Mouse (Mus musculus) hindbrain, embryonic 13.5 days (tissue): ENCODE results near the gene Sppl2b. TPM values are rescaled to one million over a fixed set of nuclear protein-coding genes. Genes with fewer than 3 reads are reported as not detected.
A peak's percentile ranks its signal among the peaks of the same experiment; 100 is the strongest.

ENCODE experiments used
- ATAC-seq: fragments of 200-750 bp; cut with Nextera tagmentation; 2 replicates; pipeline ENCODE4 v1.8.0; 2017; ENCODE audit warnings: moderate TSS enrichment; ENCODE audit not compliant: low FRiP score
- H3K27ac ChIP-seq: fragments of 300-500 bp; sonication (generic); 2 replicates; pipeline ENCODE4 v1.5.1; 2015; ENCODE audit warnings: inconsistent platforms, mild to moderate bottlenecking, moderate library complexity
- H3K27me3 ChIP-seq: fragments of 300-500 bp; sonication (generic); 2 replicates; pipeline ENCODE4 v1.6.1; 2015; ENCODE audit warnings: mild to moderate bottlenecking, inconsistent platforms
- H3K36me3 ChIP-seq: fragments of 300-500 bp; sonication (generic); 2 replicates; pipeline ENCODE4 v1.6.1; 2015; ENCODE audit warnings: mild to moderate bottlenecking, inconsistent platforms
- H3K4me1 ChIP-seq: fragments of 300-500 bp; sonication (generic); replicated peaks from 2 replicates; pipeline ENCODE4 v1.6.1; 2015; ENCODE audit warnings: inconsistent platforms
- H3K4me2 ChIP-seq: fragments of 300-500 bp; sonication (generic); 2 replicates; pipeline ENCODE4 v1.6.1; 2015; ENCODE audit warnings: inconsistent platforms, mild to moderate bottlenecking, moderate library complexity
- H3K4me3 ChIP-seq: fragments of 300-500 bp; sonication (generic); 2 replicates; pipeline ENCODE4 v1.5.1; 2015; ENCODE audit warnings: mild to moderate bottlenecking, inconsistent platforms
- H3K9ac ChIP-seq: fragments of 300-500 bp; sonication (generic); 2 replicates; pipeline ENCODE4 v1.6.1; 2015; ENCODE audit warnings: mild to moderate bottlenecking, inconsistent platforms
- H3K9me3 ChIP-seq: fragments of 300-500 bp; sonication (generic); 2 replicates; pipeline ENCODE4 v1.6.1; 2016; ENCODE audit warnings: inconsistent platforms
- WGBS: fragments of 180-500 bp; shearing (Covaris S2); methylation state at CpG from one replicate; pipeline ENCODE4 v1.1.7; 2015; 5-methylcytosine and 5-hydroxymethylcytosine counted together
- polyA plus RNA-seq: library from polyadenylated mRNA; unstranded; fragments of >200 nt; fragmentation: Nextera tagmentation; extraction: Ambion mirVana; gene quantifications from 2 replicates; pipeline ENCODE4 v1.2.1, GENCODE M21; 2015

Sppl2b gene
- polyA plus RNA-seq, 1 experiment from 2014 or later: 63.6 TPM

DNA sequence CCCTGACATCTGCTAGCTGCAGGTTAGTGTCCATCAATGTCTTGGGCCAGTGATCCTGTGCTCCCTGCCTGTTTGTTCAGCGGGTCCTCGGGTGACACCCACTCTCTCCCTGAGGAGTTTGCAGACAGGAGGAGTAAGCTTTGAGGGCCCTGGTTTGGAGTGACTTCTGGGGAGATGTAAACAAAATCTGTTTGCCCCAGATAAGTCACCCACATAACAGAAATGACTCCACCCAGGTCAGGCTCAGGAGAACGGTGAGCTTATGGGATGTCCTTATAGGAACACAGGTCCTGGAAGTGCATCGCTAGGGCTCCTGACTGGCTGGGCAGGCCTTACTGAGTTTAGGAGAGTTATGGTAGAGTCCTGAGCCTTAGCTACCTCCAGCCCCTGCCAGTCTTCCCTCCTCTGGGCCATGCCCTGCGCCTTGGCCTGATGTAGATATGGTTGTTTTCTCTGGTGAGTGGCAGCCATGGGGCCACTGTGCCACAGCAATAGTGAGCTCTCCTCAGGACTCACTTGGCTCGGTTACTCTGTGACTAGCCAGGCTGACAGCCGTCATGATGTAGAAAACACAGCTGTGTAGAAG is 3.4 kb downstream of the Sppl2b start:
- H3K4me3 ChIP-seq: no peak overlapping the region
- H3K27ac ChIP-seq: peak overlapping the region; percentile 48; the same call in 1 of the 2 replicates
- H3K4me1 ChIP-seq: peaks cover 45% of the 10 kb centered on the region
- peaks cover 24% of the 10 kb centered on the region for H3K36me3 ChIP-seq
- ATAC-seq: no peak
- WGBS: 84% methylated on average over 7 of the region's 7 CpGs
- H3K9me3 ChIP-seq: no peaks in the 10 kb centered on the region
- H3K9ac ChIP-seq: peak overlapping the region; percentile 95
- no peaks in the 10 kb centered on the region for H3K27me3 ChIP-seq
- H3K4me2 ChIP-seq: no peak overlapping the region

DNA sequence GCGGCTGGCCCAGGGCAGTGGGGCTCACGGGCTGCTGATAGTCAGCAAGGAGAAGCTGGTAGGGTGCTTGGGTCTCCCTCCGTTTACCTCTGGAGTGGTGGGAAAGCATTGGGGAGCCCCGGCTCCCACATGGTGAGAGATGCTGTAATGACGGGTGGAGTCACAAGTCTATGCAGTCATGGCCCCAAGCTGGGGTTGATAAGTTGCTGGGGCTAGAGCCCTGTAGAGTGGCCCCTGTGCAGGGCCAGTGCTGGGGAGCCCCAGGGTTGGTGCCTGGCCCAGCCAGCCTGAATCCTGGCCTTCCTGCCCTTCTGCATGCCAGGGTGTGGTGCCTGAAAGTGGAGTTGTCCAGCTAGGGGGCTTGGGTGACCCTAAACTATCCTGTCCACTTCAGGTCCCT is 7.2 kb downstream of the Sppl2b start:
- H3K27me3 ChIP-seq: no peaks in the 10 kb centered on the region
- ATAC-seq: no peak
- 93% methylated on average over 5 of the region's 5 CpGs for WGBS
- no peak overlapping the region for H3K4me3 ChIP-seq
- H3K4me2 ChIP-seq: no peak overlapping the region
- peaks cover 23% of the 10 kb centered on the region for H3K4me1 ChIP-seq
- no peaks in the 10 kb centered on the region for H3K9me3 ChIP-seq
- H3K36me3 ChIP-seq: peaks cover 61% of the 10 kb centered on the region
- H3K9ac ChIP-seq: no peak overlapping the region
- H3K27ac ChIP-seq: no peak overlapping the region

DNA sequence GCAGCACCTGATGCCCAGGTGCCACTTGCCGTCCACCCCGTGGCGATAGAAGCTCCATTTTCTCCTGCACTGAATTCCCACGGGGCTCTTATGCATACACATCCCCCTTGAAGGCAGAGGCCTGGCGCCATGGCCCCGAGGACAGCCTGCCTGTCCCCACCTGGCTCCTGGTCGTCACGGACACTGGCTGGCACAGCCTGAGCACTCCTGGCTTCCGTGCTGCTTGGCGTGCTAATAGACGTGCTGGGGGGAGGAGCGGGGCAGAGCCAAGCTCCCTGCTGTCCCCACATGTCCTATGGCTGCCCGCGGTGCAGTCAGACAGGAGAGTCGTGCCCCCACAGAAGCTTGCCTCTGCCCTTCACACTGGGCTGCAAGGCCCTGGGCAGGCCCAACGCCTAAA is 9.4 kb downstream of the Sppl2b start:
- peaks cover 9% of the 10 kb centered on the region; the same call in 1 of the 2 replicates for H3K4me1 ChIP-seq
- WGBS: 79% methylated on average over 16 of the region's 16 CpGs
- H3K4me3 ChIP-seq: no peak overlapping the region

DNA sequence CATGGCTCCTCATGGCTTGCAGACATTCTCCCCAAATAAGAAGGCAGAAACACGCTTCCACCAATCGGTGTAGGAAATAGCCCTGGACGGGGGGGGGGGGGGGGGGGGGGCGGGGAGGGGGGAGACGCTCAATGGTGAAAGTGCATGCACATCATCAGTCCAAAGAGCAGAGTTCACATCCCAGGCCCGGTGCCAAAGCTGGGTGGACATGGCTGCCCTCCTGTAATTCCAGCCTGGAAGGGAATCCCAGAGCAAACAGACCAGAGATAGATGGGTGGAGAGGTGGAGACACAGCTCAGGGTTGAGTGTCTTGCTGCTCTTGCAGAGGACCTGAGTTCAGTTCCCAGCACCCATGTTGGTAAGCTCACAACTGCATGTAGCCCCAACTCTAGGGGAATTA is 15.9 kb downstream of the Sppl2b start:
- H3K9me3 ChIP-seq: no peaks in the 10 kb centered on the region
- H3K9ac ChIP-seq: no peak overlapping the region
- ATAC-seq: no peak
- peaks cover 4% of the 10 kb centered on the region; the same call in 1 of the 2 replicates for H3K4me1 ChIP-seq
- H3K36me3 ChIP-seq: peaks cover 28% of the 10 kb centered on the region
- no peak overlapping the region for H3K27ac ChIP-seq
- H3K4me2 ChIP-seq: no peak overlapping the region
- 84% methylated on average over 4 of the region's 6 CpGs for WGBS
- no peak overlapping the region for H3K4me3 ChIP-seq
- peaks cover 12% of the 10 kb centered on the region; the same call in 1 of the 2 replicates for H3K27me3 ChIP-seq

More for the DNA sequence above, 9.4 kb downstream of the Sppl2b start:
- Histone ChIP-seq H3K27ac (no peak overlapping the region; the same call in 1 of the 2 replicates), H3K27me3 (no peaks in the 10 kb centered on the region), H3K9ac (peak overlapping the region; percentile 24; the same call in 1 of the 2 replicates), H3K36me3 (peaks cover 76% of the 10 kb centered on the region), H3K4me2 (no peak overlapping the region), H3K9me3 (no peaks in the 10 kb centered on the region)
- ATAC-seq: no peak

DNA sequence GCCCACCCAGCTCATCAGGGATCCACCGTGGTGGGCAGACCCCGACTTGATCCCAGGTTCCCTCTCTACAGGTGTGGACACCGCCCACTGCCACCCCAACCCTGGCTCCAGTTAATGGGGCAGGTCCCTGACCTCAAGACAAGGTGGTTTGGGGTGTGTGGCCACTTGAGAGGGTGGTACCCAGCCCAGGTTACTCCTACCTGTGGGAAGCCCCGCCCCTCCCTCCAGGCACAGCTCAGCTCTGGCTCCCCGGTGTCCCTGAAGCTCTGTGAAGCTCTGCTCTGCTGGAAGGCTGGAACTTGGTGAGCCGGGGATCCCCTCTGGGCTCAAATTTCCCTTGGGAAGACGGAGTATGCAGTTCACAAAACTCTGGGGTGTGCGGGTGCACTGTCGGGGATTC is 16.5 kb downstream of the Sppl2b start, which contains the start of gene Tmprss9:
Tmprss9 (plus strand) TSS at position 268 of the 400 bp plus-strand sequence.
- Histone ChIP-seq H3K4me1 (peaks cover 4% of the 10 kb centered on the region; the same call in 1 of the 2 replicates), H3K4me2 (no peak within 1 kb of the TSS), H3K36me3 (peaks cover 23% of the 10 kb centered on the region), H3K9ac (no peak within 1 kb of the TSS), H3K27ac (no peak within 1 kb of the TSS), H3K27me3 (peaks cover 12% of the 10 kb centered on the region; the same call in 1 of the 2 replicates), H3K4me3 (no peak within 1 kb of the TSS), H3K9me3 (no peaks in the 10 kb centered on the region)
- WGBS: 36% methylated on average over 9 of the region's 9 CpGs
- ATAC-seq: no peak

DNA sequence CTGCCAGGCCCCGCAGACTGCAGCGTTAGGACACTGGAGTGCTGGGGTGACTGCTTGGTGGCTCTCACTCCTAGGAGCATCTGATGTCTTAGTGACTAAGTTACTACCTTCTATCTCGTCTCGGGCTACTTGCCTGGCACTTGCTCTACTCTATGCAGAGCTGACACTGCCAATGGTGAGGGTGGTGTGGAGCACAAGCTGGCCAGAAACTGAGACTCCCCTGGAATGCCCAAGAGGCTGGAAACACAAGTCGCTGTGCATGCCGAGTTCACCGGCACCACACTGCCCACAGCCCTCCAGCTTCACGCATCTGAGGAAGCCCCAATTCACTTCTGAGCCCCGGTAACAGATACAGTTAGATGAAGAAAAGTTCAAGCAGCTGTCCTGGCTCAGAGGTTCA is 19.0 kb downstream of the Sppl2b start:
- H3K9ac ChIP-seq: no peak overlapping the region
- no peak overlapping the region for H3K4me2 ChIP-seq
- no peak for ATAC-seq
- WGBS: 74% methylated on average over 9 of the region's 9 CpGs
- H3K9me3 ChIP-seq: no peaks in the 10 kb centered on the region
- no peaks in the 10 kb centered on the region for H3K36me3 ChIP-seq
- peaks cover 12% of the 10 kb centered on the region; the same call in 1 of the 2 replicates for H3K27me3 ChIP-seq
- peaks cover 4% of the 10 kb centered on the region; the same call in 1 of the 2 replicates for H3K4me1 ChIP-seq
- H3K27ac ChIP-seq: no peak overlapping the region
- H3K4me3 ChIP-seq: no peak overlapping the region

DNA sequence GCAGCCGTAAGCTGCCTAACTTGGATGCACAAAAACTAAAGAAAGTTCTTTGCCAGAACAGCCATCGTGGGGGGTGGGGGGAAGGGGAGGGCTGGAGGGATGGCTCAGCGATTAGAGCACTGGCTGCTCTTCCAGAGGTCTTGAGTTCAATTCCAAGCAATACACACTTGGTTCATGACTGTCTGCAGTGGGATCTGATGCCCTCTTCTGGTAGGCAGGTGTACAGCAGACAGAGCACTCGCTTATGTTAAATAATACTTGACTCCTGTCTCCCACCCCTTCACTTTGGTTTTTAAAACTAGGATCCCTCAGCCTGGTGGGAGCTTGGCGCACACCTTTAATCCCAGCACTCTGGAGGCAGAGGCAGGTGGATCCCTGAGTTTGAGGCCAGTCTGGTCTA is 21.0 kb downstream of the Sppl2b start:
- Histone ChIP-seq H3K4me2 (no peak overlapping the region), H3K4me3 (no peak overlapping the region), H3K27ac (no peak overlapping the region), H3K27me3 (peaks cover 15% of the 10 kb centered on the region; the same call in 1 of the 2 replicates), H3K36me3 (no peaks in the 10 kb centered on the region), H3K9me3 (no peaks in the 10 kb centered on the region), H3K9ac (no peak overlapping the region), H3K4me1 (peaks cover 4% of the 10 kb centered on the region; the same call in 1 of the 2 replicates)
- 34% methylated on average over 5 of the region's 5 CpGs for WGBS
- ATAC-seq: no peak

DNA sequence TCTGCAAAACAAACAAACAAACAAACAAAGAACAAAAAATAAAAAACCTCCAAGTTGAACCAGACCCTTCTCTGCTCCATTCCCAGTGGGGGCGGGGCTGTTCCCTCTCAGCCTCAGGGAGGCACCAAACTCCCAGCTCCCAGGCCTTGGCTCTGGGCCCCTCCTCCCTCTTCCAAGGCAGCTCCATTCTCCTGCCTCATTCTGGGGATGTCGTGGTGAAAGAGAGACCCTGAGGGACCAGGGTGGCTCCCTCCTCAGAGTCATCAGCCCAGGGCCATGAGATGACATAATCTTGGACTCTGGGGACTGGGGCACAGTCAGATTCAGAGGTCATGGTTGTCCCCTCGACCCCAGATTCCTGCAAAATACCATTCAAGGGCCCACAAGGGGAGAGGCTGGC is 21.5 kb downstream of the Sppl2b start:
- Histone ChIP-seq H3K9me3 (no peaks in the 10 kb centered on the region), H3K4me2 (no peak overlapping the region), H3K27ac (no peak overlapping the region), H3K4me3 (no peak overlapping the region), H3K36me3 (no peaks in the 10 kb centered on the region), H3K27me3 (peaks cover 15% of the 10 kb centered on the region; the same call in 1 of the 2 replicates), H3K4me1 (peaks cover 4% of the 10 kb centered on the region; the same call in 1 of the 2 replicates), H3K9ac (0 out of 2 replicates have a peak overlapping the region, but pooled peaks have one; percentile 19)
- 28% methylated on average over 3 of the region's 3 CpGs for WGBS
- no peak for ATAC-seq

DNA sequence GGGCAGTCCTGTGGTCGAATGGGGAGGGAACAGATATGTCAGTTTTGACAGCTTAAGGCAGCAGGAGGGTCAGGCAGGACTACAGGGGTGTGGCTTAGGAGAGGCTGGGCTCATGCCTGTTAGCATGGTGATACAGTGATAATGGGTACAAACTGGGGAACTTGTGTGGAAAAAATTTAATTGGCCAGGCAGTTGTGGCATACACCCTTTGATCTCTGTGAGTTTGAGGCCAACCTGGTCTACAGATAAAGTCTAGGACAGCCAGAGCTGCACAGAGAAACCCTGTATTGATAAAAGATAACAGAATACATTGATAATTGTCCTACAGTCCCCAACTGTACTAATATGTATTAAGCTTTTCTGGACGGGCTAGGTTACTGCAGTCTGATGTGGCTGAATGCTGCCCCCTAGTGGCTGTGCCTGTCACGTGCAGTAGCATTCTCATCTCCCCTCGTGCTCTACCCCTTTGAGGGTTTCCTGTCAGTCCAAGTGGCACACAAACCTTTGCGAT is 25.1 kb downstream of the Sppl2b start:
- Histone ChIP-seq H3K27me3 (0 out of 2 replicates have a peak, but pooled peaks cover 3% of the 10 kb centered on the region), H3K27ac (no peak overlapping the region), H3K9me3 (no peaks in the 10 kb centered on the region), H3K36me3 (no peaks in the 10 kb centered on the region), H3K4me2 (no peak overlapping the region), H3K4me3 (no peak overlapping the region), H3K4me1 (no peaks in the 10 kb centered on the region), H3K9ac (no peak overlapping the region)
- WGBS: 20% methylated on average over 5 of the region's 5 CpGs
- ATAC-seq: no peak

DNA sequence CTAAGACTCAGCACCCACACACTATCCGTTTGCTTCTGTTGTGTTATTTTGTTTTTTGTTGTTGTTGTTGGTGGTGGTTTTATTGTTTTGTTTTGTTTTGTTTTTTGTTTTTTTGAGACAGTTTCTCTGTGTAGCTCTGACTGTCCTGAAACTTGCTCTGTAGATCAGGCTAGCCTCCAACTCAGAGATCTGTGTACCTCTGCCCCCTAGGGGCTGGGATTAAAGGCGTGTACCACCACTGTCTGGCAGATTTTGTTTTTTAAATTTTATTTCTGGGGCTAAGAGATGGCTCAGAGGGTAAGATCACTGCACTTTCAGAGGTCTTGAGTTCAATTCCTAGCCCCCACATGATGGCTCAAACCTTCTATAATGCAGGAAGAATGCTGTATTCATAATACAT is 25.8 kb downstream of the Sppl2b start:
- H3K27me3 ChIP-seq: 0 out of 2 replicates have a peak, but pooled peaks cover 3% of the 10 kb centered on the region
- no peak overlapping the region for H3K27ac ChIP-seq
- no peak overlapping the region for H3K9ac ChIP-seq
- H3K4me3 ChIP-seq: no peak overlapping the region
- 78% methylated on average over 2 of the region's 2 CpGs for WGBS
- no peak overlapping the region for H3K4me2 ChIP-seq
- H3K9me3 ChIP-seq: no peaks in the 10 kb centered on the region
- ATAC-seq: no peak
- no peaks in the 10 kb centered on the region for H3K4me1 ChIP-seq
- no peaks in the 10 kb centered on the region for H3K36me3 ChIP-seq

DNA sequence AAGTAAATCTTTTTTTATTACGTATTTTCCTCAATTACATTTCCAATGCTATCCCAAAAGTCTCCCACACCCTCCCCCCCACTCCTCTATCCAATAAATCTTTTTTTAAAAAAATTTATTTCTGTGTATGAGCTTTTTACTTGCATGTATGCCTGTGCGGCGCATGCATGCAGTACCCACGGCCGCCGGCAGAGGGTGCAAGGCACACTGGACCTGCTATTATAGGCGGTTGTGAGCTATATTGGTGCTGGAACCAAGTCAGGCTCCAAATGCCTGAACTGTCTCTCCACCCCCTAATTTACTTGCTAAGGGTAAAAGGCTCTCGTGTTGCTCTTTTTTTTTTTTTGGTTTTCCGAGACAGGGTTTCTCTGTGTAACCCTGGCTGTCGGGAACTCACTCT is 26.2 kb downstream of the Sppl2b start:
- Histone ChIP-seq H3K9ac (no peak overlapping the region), H3K9me3 (no peaks in the 10 kb centered on the region), H3K27me3 (0 out of 2 replicates have a peak, but pooled peaks cover 3% of the 10 kb centered on the region), H3K27ac (no peak overlapping the region), H3K36me3 (no peaks in the 10 kb centered on the region), H3K4me1 (no peaks in the 10 kb centered on the region), H3K4me3 (no peak overlapping the region), H3K4me2 (no peak overlapping the region)
- no peak for ATAC-seq
- WGBS: 26% methylated on average over 10 of the region's 10 CpGs

DNA sequence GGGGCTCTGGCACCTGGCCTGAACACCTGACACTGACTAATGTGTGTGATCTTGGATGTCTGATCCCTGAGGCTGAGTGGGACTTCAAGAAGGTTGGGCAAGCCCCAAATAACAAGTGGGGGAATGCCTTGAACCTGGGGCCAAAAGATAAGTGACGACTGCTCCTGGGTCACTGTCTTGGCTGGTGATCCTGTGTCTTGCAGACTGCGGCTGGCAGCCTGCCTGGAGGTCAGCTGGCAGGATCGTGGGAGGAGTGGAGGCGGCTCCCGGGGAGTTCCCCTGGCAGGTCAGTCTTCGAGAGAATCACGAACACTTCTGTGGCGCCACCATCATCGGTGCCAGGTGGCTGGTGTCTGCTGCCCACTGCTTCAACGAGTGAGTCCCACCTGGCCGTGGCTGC is 32.1 kb downstream of the Sppl2b start:
- Histone ChIP-seq H3K4me2 (no peak overlapping the region), H3K36me3 (no peaks in the 10 kb centered on the region), H3K9me3 (no peaks in the 10 kb centered on the region), H3K4me3 (no peak overlapping the region), H3K9ac (peak overlapping the region; percentile 49; the same call in 1 of the 2 replicates), H3K27ac (no peak overlapping the region), H3K4me1 (no peaks in the 10 kb centered on the region), H3K27me3 (peaks cover 27% of the 10 kb centered on the region)
- WGBS: 71% methylated on average over 11 of the region's 11 CpGs
- ATAC-seq: no peak

DNA sequence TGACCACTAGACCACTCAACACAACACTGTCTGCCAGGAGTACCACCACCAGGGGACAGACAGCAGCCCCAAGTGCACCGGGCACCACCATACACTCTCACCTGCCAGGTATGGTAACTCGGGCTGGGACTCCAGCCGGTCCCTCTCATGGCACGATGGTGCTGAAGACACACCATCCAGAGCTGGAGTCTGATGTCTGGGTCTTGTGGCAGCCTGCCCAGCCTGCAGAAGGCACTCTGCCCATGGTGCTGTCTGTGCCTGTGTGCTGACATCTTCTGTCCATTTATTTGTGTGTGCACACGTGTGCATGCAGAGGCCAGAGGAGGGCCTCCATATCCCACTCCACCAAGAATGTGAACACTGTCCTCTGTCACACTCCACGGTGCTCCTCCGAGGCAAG is 40.0 kb downstream of the Sppl2b start:
- Histone ChIP-seq H3K36me3 (peaks cover 13% of the 10 kb centered on the region), H3K4me2 (no peak overlapping the region), H3K27me3 (peaks cover 1% of the 10 kb centered on the region), H3K9ac (peak overlapping the region; percentile 19; the same call in 1 of the 2 replicates), H3K4me3 (no peak overlapping the region), H3K9me3 (no peaks in the 10 kb centered on the region), H3K4me1 (peaks cover 25% of the 10 kb centered on the region), H3K27ac (no peak overlapping the region)
- WGBS: 87% methylated on average over 7 of the region's 7 CpGs
- no peak for ATAC-seq
